Mouse (Mus musculus) ES-Bruce4 (cell line): ENCODE results near the gene Aqp7. TPM values are rescaled to one million over a fixed set of nuclear protein-coding genes. Genes with fewer than 3 reads are reported as not detected.

ENCODE experiments used
- H3K27ac ChIP-seq: 2 replicates; pipeline ENCODE4 v1.5.1; 2012; ENCODE audit warnings: low read length, inconsistent platforms; ENCODE audit not compliant: insufficient read depth
- H3K27me3 ChIP-seq: 2 replicates; pipeline ENCODE4 v1.6.1; 2012; ENCODE audit warnings: mild to moderate bottlenecking, low read length, inconsistent platforms; ENCODE audit not compliant: control insufficient read depth, poor library complexity, insufficient read depth, severe bottlenecking
- H3K36me3 ChIP-seq: 2 replicates; pipeline ENCODE4 v1.6.1; 2012; ENCODE audit warnings: inconsistent platforms, mild to moderate bottlenecking, low read length, moderate library complexity; ENCODE audit not compliant: control insufficient read depth, poor library complexity, insufficient read depth, severe bottlenecking
- H3K4me1 ChIP-seq: one replicate; pipeline ENCODE4 v1.8.1; 2011; ENCODE audit warnings: low read length; ENCODE audit not compliant: control insufficient read depth, insufficient read depth
- H3K4me3 ChIP-seq: 2 replicates; pipeline ENCODE4 v1.5.1; 2011; ENCODE audit warnings: low read depth, mild to moderate bottlenecking, low read length
- H3K9ac ChIP-seq: 2 replicates; pipeline ENCODE4 v1.6.1; 2012; ENCODE audit warnings: low read depth, mild to moderate bottlenecking, inconsistent platforms; ENCODE audit not compliant: poor library complexity, severe bottlenecking
- H3K9me3 ChIP-seq: replicated peaks from 2 replicates; pipeline ENCODE4 v1.6.1; 2012; ENCODE audit warnings: mild to moderate bottlenecking, low read length, inconsistent platforms; ENCODE audit not compliant: control insufficient read depth, poor library complexity, insufficient read depth, severe bottlenecking
- CTCF ChIP-seq: IDR thresholded peaks from one replicate; pipeline ENCODE4 v1.8.1; 2011; ENCODE audit warnings: low read depth, low read length
- EP300 ChIP-seq: IDR thresholded peaks from 2 replicates; pipeline ENCODE4 v1.6.1; 2011; ENCODE audit warnings: low read depth, low read length; ENCODE audit not compliant: insufficient read depth
- POLR2A ChIP-seq: IDR thresholded peaks from one replicate; pipeline ENCODE4 v1.8.1; 2011; ENCODE audit warnings: low read length; ENCODE audit not compliant: insufficient read depth
- polyA plus RNA-seq: library from polyadenylated mRNA; stranded (reverse); fragments of >200 nt; gene quantifications from 2 replicates; pipeline ENCODE4 v1.2.4, GENCODE M21; 2011; ENCODE audit warnings: low read depth; ENCODE audit not compliant: missing spikeins, insufficient read depth, insufficient read length

Aqp7 gene
- polyA plus RNA-seq, 1 experiment: not detected

DNA sequence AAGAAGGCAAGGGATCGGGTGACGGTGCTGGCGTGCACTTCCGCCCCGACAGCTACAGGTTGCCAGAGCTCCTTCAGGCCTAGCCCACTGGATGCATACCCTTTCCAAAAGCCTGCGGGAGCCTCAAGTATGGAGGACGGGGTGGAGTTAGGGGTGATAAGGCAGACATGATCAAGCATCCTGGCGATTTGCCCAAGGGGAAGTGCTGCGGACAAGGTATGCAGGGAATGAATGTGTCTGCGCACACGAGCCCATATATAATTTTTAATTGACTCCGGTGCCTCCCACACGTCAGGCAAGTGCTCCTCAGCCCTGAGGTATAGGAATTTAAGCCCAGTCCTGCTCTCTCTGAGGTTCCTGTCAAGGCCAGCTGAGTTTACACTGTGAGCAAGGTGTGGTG is 7.2 kb upstream of the Aqp7 start:
- no peak overlapping the region for H3K27ac ChIP-seq
- H3K27me3 ChIP-seq: no peaks in the 10 kb centered on the region
- no peaks in the 10 kb centered on the region for H3K36me3 ChIP-seq
- no peaks in the 10 kb centered on the region for H3K9me3 ChIP-seq
- peak overlapping the region; percentile 24 for H3K4me3 ChIP-seq
- TF ChIP-seq POLR2A: no peak
- TF ChIP-seq EP300: no peak
- no peak for TF ChIP-seq CTCF
- no peaks in the 10 kb centered on the region for H3K4me1 ChIP-seq
- peak overlapping the region; percentile 8; the same call in 1 of the 2 replicates for H3K9ac ChIP-seq

DNA sequence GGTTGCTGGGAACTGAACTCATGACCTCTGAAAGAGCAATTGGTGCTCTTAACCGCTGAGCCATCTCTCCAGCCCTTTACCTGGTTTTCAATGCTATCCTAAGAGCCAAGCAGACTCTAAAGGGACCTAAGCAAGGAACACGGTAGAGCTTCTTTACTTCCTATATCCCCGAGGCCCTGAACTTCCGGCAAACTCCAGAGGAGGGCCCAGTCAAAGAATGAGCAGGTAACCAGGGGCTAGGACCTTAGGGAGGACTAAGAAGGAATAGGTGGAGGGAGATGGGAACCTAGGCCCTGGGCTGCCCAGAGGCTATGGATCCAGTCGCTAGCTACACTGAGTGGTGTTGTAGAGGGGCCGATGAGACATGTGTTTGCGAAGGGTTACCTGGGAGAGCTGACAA is 3.8 kb upstream of the Aqp7 start:
- Histone ChIP-seq H3K27ac (peak overlapping the region; percentile 62), H3K9me3 (no peaks in the 10 kb centered on the region), H3K4me3 (peak overlapping the region; percentile 58), H3K4me1 (no peaks in the 10 kb centered on the region), H3K36me3 (no peaks in the 10 kb centered on the region), H3K27me3 (no peaks in the 10 kb centered on the region), H3K9ac (peak overlapping the region; percentile 34)
- TF ChIP-seq POLR2A: no peak
- TF ChIP-seq EP300: no peak
- no peak for TF ChIP-seq CTCF

DNA sequence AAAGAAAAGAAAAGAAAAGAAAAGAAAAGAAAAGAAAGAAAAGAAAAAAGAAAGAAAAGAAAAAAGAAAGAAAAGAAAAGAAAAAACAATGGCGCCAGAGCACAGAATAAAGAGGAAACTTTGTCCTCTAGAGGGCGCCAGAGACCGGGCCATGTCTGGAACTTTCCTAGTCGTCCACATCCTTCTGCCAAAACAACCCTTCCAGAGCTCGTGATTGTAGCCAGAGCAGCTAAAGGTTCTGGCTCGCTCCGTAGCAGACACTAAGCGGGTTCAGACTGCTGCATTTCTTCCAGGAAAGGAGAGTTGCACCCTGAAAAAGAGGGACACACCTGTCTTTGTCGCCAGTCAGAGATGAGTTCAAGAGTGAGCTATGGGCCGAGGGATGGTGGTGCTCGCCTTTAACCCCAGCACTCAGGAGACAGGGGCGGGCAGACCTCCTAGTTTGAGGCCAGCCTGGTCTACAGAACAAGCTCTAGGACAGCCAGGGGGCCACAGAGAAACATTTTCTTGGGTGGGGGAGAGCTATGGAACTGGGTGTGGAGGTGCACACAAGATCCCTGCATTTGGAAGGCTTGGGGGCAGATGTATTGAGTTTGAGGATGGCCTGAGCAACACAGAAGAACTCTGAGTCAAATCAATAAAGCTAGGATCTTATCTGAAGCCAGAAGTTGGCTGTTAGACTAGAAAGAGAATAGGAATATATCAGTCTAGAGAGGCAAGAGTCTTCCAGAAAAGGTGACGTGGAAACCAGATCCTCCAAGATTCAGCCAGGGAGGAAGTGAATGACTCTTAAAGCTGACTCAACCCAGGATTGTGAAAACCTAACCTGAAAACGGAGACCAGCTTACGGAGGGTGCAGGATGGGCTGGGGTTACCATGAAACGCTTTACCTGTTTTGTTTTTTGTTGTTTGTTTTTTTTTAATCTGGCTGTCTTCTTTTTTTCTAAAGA is 3.1 kb upstream of the Aqp7 start:
- H3K9me3 ChIP-seq: no peaks in the 10 kb centered on the region
- peak overlapping the region; percentile 43 for H3K9ac ChIP-seq
- peak overlapping the region; percentile 37 for H3K27ac ChIP-seq
- no peaks in the 10 kb centered on the region for H3K4me1 ChIP-seq
- no peaks in the 10 kb centered on the region for H3K27me3 ChIP-seq
- peak overlapping the region; percentile 40 for H3K4me3 ChIP-seq
- no peak for TF ChIP-seq EP300
- peak; percentile 73 for TF ChIP-seq CTCF
- no peak for TF ChIP-seq POLR2A
- H3K36me3 ChIP-seq: no peaks in the 10 kb centered on the region

DNA sequence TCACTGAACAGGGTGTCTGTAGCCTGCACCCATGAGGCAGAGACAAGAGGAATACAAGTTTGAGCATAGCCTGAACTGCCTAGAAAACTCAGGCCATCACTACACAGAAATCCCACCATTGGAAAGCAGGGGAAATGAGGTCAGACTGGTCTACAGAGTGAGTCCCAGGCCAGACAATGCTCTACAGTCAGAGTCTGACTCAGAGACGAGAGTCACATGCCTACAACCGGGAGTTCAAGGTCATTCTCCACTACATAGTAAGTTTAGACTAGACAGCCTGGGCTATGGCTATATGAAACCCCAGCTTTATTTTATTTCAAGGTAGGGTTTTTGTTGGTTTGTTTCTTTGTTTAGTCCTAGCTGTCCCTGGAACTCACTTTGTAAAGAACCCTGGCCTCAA is 987 bp upstream of the Aqp7 start:
- no peaks in the 10 kb centered on the region for H3K36me3 ChIP-seq
- no peak overlapping the region; the same call in 1 of the 2 replicates for H3K27ac ChIP-seq
- no peak overlapping the region for H3K9ac ChIP-seq
- no peaks in the 10 kb centered on the region for H3K4me1 ChIP-seq
- no peaks in the 10 kb centered on the region for H3K9me3 ChIP-seq
- no peak overlapping the region for H3K4me3 ChIP-seq
- no peak for TF ChIP-seq POLR2A
- no peak for TF ChIP-seq EP300
- TF ChIP-seq CTCF: no peak
- no peaks in the 10 kb centered on the region for H3K27me3 ChIP-seq

- Histone ChIP-seq H3K36me3 (no peaks in the 10 kb centered on the region), H3K9me3 (no peaks in the 10 kb centered on the region), H3K27me3 (no peaks in the 10 kb centered on the region), H3K9ac (no peak overlapping the region), H3K4me3 (no peak overlapping the region), H3K4me1 (no peaks in the 10 kb centered on the region), H3K27ac (no peak overlapping the region)
- TF ChIP-seq POLR2A (no peak), EP300 (no peak), CTCF (no peak)
Observed at GRCm38 (mm10) chr4:41046254-41046795, 1.6 kb downstream of the Aqp7 start.

GRCm38 (mm10) chr4:41045288-41045687 is 2.7 kb downstream of the Aqp7 start:
- no peaks in the 10 kb centered on the region for H3K36me3 ChIP-seq
- H3K9ac ChIP-seq: no peak overlapping the region
- TF ChIP-seq POLR2A (no peak), EP300 (no peak), CTCF (no peak)
- no peak overlapping the region for H3K4me3 ChIP-seq
- H3K4me1 ChIP-seq: no peaks in the 10 kb centered on the region
- no peaks in the 10 kb centered on the region for H3K9me3 ChIP-seq
- no peak overlapping the region for H3K27ac ChIP-seq
- H3K27me3 ChIP-seq: no peaks in the 10 kb centered on the region
